Mouse (Mus musculus): ENCODE data around the gene Smarcb1.

GRCm38 (mm10) chr10:75949053-75950045, 27.9 kb upstream of the Smarcb1 start:
- no peak for TF ChIP-seq EP300 (IDR thresholded peaks at IDR 0.05)
- no peak for TF ChIP-seq CTCF (IDR thresholded peaks at IDR 0.05)
